Comparison of ENCODE assay signal across 9 mouse cellular contexts in genomic region chr1:120154232-120154631, GRCm38 (mm10). TPM values are rescaled to one million over a fixed set of nuclear protein-coding genes. Genes with fewer than 3 reads are reported as not detected.
DNase-seq lines count a peak whose midpoint lies in the region; ATAC-seq and TF ChIP-seq lines count a peak whose summit lies in the region.
"Had no signal": no experiment of that assay in that cellular context is flagged by ENCODE, and none has a peak within 500 bp of the region (broad histone marks: within the 10 kb centered on the region; RNA-seq: fewer than 3 reads in every experiment).

No protein-coding gene starts in this region.

- TF ChIP-seq POLR2A in limb, embryonic 14.5 days (IDR thresholded peaks at IDR 0.05; ENCODE audit: borderline replicate concordance, extremely low read depth, insufficient read depth, insufficient read length), result no peak

- intact Hi-C loops in left cerebral cortex, postnatal 4 days (cut with DNase I), result no loop called here
- intact Hi-C loops in left cerebral cortex, postnatal 36 days (cut with DNase I), result loop anchor here (10.0 kb wide), 1 partner anchor 119 kb away; no protein-coding TSS in a partner anchor

- H3K4me3 ChIP-seq in limb, embryonic 14.5 days (replicated peaks; ENCODE audit: low read length), result no peak overlapping the region
- H3K4me3 ChIP-seq: heart, embryonic 13.5 days had no signal

- H3K27me3 ChIP-seq in limb, embryonic 14.5 days (ENCODE audit: control insufficient read depth, insufficient read depth, low read length), result no peaks in the 10 kb centered on the region
- H3K27me3 ChIP-seq: heart, embryonic 13.5 days had no signal

- H3K27ac ChIP-seq in limb, embryonic 14.5 days (replicated peaks; ENCODE audit: low read depth, low read length), result no peak overlapping the region
- H3K27ac ChIP-seq: heart, embryonic 13.5 days had no signal

- no peaks in the 10 kb centered on the region for H3K4me1 ChIP-seq in limb, embryonic 14.5 days (ENCODE audit: control insufficient read depth, insufficient read depth, low read length)
- H3K4me1 ChIP-seq: heart, embryonic 13.5 days had no signal

- no peak for ATAC-seq in limb, embryonic 14.5 days (ENCODE audit: low FRiP score, low read depth)

- H3K9me3 ChIP-seq in limb, embryonic 14.5 days (ENCODE audit: control insufficient read depth, low read length), result no peaks in the 10 kb centered on the region
- H3K9me3 ChIP-seq: heart, embryonic 13.5 days had no signal

- H3K9ac ChIP-seq in limb, embryonic 14.5 days (ENCODE audit: low read depth, low read length, severe bottlenecking), result no peak overlapping the region
- H3K9ac ChIP-seq: heart, embryonic 13.5 days had no signal

- peak; percentile 63 to 65 for DNase-seq in cerebellum, postnatal 10 days
- no peak for DNase-seq in cerebellum, adult 11-12 months
- peak; percentile 39 for DNase-seq in left cerebral cortex, postnatal 4 days
- DNase-seq in left cerebral cortex, postnatal 36 days (ENCODE audit: low spot score in 2 of 2), result no peak
- DNase-seq in CD4-positive helper T cell, adult 2 months (ENCODE audit: low read depth, low spot score), result peak; percentile 30
- peak; percentile 19 for DNase-seq in c-Kit-positive CD71-positive TER-119-positive erythroid progenitor cells, embryonic 14.5 days (ENCODE audit: low spot score)
- DNase-seq in limb, embryonic 14.5 days (ENCODE audit: low spot score), result peak; percentile 17
- DNase-seq in frontal cortex, postnatal 14 days (ENCODE audit: low spot score in 2 of 2), result no peak

- no peak overlapping the region for H3K4me2 ChIP-seq in limb, embryonic 14.5 days (replicated peaks; ENCODE audit: low read depth, low read length, severe bottlenecking)
- H3K4me2 ChIP-seq: heart, embryonic 13.5 days had no signal

- no peaks in the 10 kb centered on the region for H3K36me3 ChIP-seq in limb, embryonic 14.5 days (ENCODE audit: control insufficient read depth, insufficient read depth, low read length)
- H3K36me3 ChIP-seq: heart, embryonic 13.5 days had no signal

RNA-seq across cellular contexts. Expression of gene 3110009E18Rik, which starts 33.2 kb away (rescaled TPM):
- 10 to 100 TPM; 11.2 to 11.8 TPM for total RNA-seq in left cerebral cortex, postnatal 4 days (2021)
- 1 to 10 TPM; 6.2 to 8.7 TPM for total RNA-seq in left cerebral cortex, postnatal 36 days (2021)
- 6.4 and 11.4 TPM in 2 replicates for polyA plus RNA-seq in limb, embryonic 14.5 days (2012; rRNA removed)
- 19.8 and 20.9 TPM in 2 replicates for polyA plus RNA-seq in limb, embryonic 14.5 days (2014; fragmentation: Nextera tagmentation; extraction: Ambion mirVana)

RNA-seq across cellular contexts. Expression of gene Dbi, which starts 33.4 kb away (rescaled TPM):
- total RNA-seq in left cerebral cortex, postnatal 4 days (2021), result 100 to 1,000 TPM; 335 to 344 TPM
- 100 to 1,000 TPM; 235 to 237 TPM for total RNA-seq in left cerebral cortex, postnatal 36 days (2021)
- 313 and 381 TPM in 2 replicates for polyA plus RNA-seq in limb, embryonic 14.5 days (2012; rRNA removed)
- 660 and 749 TPM in 2 replicates for polyA plus RNA-seq in limb, embryonic 14.5 days (2014; fragmentation: Nextera tagmentation; extraction: Ambion mirVana)

Comparison
In these comparisons a context has a peak if more than half of its experiments do, and no peak if none do; other contexts are left out.
1. DNase-seq: peak in cerebellum, postnatal 10 days (2 of 2), left cerebral cortex, postnatal 4 days (single experiment), CD4-positive helper T cell, adult 2 months (single experiment), c-Kit-positive CD71-positive TER-119-positive erythroid progenitor cells, embryonic 14.5 days (single experiment) and limb, embryonic 14.5 days (single experiment); none in cerebellum, adult 11-12 months (single experiment), left cerebral cortex, postnatal 36 days (0 of 2) and frontal cortex, postnatal 14 days (0 of 2).